Mouse (Mus musculus) heart, adult 2 months (tissue): ENCODE results near the gene Plcb2.
A peak's percentile ranks its signal among the peaks of the same experiment; 100 is the strongest.

Source experiments
- CTCF ChIP-seq: fragments of 200-600 bp; IDR thresholded peaks from 2 replicates; pipeline ENCODE4 v1.8.1; 2022; ENCODE audit warnings: antibody characterized with exemption, mild to moderate bottlenecking, moderate library complexity
- EP300 ChIP-seq: fragments of 200-500 bp; IDR thresholded peaks from 2 replicates; pipeline ENCODE4 v1.6.1; 2011; ENCODE audit warnings: low read depth, low read length, control low read depth; ENCODE audit not compliant: insufficient read depth
- POLR2A ChIP-seq: fragments of 200-500 bp; IDR thresholded peaks from 2 replicates; pipeline ENCODE4 v1.6.1; 2011; ENCODE audit warnings: mild to moderate bottlenecking, low read depth, low read length, control low read depth; ENCODE audit not compliant: insufficient read depth

DNA sequence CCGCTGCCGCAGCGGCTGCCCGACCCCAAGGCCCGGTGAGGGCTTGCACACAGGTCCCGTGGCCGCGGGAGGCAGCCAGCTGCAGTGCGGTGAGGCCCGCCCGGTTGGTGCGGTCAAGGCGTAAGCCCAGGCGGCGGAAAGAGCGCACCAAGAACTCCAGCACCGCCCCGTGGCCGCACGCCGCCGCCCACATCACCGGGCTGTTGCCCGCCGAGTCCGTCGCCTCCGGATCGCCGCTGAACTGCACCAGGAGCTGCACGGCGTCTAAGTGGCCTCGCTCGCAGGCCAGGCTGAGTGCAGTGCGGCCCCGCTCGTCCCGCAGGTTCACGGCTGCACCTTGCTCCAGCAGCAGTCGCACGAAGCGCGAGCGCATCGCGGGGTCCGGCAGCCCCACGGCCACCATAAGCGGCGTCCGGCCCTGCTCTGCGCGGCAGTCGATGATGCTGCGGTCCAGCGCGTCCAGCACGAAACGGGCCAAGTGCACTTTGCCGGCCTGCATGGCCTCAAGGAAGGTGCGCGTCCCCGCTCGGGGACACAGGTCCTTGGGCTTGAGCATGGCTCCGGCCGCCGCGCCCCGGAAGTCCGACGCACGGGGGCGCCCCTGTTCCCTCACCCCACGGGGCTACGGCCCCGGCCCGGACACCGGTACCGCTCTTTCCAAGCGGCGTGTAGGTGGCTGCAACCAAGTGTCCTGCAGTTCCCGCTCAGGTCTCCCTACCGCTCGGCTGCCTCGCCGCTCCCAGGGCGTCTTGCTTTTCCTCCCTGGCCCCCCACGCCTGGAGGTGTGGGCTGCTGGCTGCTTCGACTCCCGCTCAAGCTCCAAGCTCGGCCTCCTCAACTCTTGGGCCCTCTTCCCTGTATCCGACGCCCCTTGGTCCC, 25.1 kb downstream of the Plcb2 start:
- TF ChIP-seq CTCF (peak; percentile 57), POLR2A (no peak), EP300 (no peak)
